Mouse (Mus musculus) megakaryocyte progenitor cell, adult 5-6 weeks (primary cell): ENCODE results near the gene Tmprss4. TPM values are rescaled to one million over a fixed set of nuclear protein-coding genes. Genes with fewer than 3 reads are reported as not detected.
A peak's percentile ranks its signal among the peaks of the same experiment; 100 is the strongest.

Source experiments
- ATAC-seq: replicated peaks from 2 replicates; pipeline ENCODE4 v1.8.0; 2016; ENCODE audit warnings: mild to moderate bottlenecking, moderate TSS enrichment, inconsistent platforms; ENCODE audit not compliant: poor library complexity
- total RNA-seq, 2 experiments: library from RNA; stranded (forward) in 1 of 2; stranded (reverse) in 1 of 2; fragments of 157-497, 149-512 nt in 1 of 2; fragments of 200-1000 nt in 1 of 2; gene quantifications; 2 replicates each; pipeline versions ENCODE4 v1.2.3 to v1.2.4; 2015 to 2017

The Tmprss4 gene
- total RNA-seq, 2 experiments from 2014 or later, result 0.05 TPM; not detected in 1

DNA sequence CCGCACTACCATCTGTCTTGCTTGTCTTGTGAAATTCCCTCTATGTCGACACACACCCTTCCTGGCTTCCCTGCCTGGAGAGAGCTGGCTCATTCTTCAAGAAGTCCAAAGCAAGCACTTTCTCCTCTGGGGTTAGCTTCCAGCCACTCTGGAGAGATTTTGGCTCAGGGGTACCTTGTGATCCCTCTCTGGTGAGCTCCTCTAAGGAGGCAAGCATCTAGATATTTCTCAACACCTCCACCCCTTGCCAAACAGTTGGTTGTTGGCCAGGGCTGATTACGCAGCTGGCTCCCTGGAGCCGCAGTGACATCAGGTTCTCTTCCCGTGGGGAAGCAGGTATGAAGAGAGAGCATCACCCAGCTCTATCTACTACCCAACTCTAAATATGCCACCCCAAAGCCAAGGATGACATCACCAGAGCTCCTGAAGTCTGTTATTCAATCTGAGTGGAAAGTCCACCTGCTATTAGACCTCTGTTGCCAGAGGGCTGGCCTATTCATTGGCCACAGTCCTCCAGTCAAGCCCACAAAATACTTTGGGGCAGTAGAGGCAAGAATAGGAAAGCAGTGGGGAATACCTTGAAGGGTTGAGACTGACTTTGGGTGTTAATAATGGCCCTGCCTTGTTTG lies 2.5 kb downstream of the Tmprss4 start:
- ATAC-seq, result peak; percentile 67

DNA sequence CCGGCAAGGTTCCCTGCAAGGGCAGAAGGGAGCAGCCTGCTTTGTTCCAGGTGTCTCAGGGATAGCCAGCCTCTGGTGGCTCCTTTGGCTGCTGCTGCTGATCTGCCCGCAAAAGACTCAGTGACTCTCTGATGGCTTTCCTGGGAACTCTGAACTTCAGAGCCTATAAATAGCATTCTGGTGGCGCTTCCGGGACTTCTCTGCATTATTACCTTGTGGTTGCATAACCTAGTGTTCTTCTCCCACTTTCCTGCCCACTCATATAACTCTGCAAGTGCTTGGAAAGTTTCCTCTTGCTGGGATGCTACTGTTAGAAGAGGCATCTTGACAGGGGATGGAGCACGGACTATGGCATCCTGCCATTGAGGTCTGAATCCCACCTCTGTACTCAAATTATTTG lies 6.3 kb downstream of the Tmprss4 start:
- ATAC-seq, result no peak

DNA sequence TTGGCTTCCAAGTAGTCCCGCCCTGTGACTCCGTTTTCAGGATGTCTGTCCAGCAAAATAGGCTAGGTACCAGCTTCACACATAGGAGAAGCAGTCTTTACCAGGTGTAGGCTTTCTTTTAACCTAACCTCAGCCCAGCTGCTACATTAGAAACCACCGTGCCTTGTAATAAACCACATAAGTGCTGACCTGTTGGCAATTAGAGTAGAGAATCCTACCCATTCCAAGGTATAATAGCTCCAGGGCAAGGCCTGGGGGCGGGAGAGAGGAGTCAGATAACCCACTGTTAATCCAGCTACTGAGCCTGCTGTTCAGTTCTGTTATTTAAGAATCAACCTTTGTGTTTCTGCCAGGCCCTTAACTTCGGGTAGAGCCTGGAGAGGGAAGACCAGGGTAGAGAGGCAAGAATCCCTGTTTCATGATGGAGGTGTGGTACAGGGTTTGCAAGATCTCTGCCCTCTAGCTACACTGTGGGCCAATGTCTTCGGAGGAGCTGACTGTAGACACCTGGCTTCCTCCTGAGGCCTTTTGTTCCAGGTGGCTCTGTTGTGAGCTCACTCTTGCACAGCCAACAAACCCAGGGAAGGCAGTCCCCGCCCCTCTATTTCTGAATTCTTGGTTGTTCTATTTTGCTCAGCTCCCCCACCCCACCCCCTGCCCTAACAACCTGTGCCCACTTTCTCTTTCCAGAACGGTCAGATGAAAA lies 7.6 kb downstream of the Tmprss4 start:
- no peak for ATAC-seq

DNA sequence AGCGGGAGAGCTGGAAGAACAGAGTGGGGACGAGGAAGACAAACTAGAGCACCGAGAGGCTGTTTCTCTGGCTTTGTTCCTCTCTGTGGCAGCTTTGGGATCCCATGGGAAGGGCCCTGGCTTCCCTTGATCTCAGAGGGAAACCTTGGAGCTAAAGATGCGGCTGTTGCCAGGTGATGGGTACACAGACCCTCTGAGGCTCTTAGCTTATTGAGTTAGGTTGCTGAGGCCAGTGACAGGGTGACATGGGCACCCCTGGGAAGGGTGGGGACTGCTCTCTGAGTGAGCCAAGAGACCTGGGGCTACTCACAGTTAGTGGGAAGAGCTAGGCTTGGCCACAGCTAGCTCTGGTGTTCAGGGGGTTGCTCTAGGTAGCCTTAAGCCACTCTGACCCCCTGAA lies 8.4 kb downstream of the Tmprss4 start:
- no peak for ATAC-seq

DNA sequence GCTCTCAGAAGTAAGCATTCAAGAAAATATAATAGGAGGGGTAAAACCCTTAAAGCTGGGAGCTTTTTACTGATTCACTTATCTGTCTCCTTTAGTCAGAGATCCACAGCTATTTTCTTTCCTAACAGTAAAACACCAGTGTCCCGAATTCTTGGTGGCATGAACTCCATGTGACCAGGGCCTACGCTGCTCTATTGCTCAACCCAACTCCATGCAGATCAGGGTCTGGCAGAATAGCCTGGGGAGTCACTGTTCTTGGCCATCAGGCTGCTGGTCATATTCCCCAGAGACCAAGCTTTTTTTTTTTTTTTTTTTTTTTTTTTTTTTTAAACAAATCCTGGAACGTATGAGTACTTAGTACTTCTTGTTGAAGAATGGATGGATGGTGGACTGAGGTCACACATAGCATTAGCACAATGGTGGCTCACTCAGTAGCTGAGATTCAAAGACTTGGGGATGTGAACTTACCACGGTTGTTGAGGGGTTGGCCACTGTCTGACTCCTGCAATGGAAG lies 14.2 kb downstream of the Tmprss4 start:
- no peak for ATAC-seq

DNA sequence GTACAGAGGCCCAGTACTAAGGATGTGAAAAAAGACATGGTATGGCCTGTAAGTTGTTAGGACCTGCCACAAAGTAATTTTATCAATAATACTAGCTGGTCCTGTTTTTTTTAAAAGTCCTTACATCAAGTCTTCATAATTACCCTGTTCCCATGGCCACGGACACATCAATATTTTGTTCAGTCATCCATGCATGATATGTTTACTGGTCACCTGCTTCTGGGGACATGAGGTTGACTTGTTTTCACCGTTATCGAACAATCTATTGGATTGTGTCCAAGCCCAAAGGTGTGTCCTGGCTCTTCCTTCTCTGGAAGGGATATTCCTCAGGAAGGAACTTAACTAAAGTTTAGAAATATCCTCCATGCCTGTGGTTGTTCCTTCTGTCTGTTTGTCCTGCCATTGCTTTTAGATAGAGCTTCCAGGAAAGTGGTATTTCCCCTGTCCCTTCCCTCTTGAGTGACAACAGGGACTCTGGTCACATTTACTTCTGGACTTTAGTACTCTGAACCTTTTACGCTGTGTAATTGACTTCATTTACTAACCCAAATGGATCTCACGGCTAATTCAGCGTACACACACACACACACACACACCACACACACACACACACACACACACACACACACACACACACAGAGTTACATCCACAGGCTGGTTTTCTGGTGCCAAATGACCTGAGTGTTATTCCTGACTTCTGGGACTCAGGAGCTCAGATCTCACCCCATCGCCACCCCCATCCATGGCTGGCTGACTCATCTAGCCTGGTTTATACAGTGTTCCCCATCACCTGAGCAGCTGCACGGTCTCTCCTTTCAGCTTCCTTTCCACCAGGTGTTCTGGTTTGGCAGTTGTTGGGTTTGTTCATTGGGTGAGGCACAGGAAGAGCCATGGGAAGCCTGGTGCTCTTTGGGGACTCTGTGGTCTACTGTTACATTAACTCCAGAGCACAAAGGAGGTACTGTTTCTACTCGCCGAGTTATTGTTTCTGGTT lies 15.0 kb downstream of the Tmprss4 start:
- no peak for ATAC-seq

DNA sequence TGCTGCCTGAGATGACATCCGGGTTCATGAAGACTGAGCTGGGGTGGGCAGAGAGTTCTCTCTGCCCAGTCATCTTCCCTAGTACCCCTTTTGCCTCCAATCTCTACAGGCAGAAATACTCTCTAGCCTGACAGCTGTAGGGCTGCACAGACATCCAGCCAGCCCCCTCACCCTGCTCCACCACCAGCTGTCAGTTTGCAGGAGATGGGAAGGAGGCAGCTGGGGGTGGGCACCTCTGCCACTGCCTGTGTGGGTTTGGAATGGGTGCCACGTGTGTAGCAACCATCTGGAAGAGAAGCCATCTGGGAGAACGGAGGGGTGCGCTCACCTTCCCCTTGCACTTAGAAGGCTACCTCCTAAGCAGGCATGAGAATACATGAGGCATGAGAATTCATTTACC lies 18.6 kb downstream of the Tmprss4 start:
- ATAC-seq, result no peak

DNA sequence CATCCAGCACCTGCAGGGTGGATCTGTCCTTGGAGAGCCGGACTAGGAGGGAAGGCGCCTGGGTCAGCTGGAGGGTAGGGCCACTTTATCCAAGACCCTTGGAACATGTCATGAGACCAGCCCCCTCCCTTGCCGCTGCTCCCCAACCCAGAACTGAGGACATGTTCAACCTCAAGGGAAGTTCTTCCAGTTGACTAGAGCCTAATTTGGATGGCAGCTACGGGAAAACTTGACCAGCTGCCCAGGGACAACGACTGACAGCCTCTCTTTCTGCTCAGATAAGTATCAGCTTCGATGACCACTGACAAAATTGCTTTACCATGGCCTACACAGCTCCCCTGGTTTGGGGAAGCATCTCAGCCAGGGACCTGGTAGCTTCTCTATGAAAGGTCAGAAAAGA lies 20.6 kb downstream of the Tmprss4 start:
- ATAC-seq, result no peak

DNA sequence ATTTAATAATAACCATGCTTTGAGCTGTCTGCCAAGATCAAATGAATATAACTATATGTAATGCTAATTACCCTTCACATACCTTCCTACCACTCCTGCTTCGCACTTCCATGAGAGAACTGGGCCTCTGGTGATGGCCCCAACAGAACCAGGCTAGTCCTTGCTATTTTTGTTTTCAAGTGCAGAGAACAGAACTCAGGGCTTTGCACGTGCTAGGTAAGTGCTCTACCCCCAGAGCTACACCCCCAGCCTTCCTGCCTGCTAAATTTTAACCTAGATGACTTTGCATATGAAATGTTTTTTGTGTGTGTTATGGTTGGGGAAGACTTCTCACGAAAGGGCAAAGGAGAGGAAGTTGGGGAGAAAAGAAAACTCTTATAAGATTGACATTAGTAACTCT lies 21.4 kb downstream of the Tmprss4 start:
- ATAC-seq, result no peak

DNA sequence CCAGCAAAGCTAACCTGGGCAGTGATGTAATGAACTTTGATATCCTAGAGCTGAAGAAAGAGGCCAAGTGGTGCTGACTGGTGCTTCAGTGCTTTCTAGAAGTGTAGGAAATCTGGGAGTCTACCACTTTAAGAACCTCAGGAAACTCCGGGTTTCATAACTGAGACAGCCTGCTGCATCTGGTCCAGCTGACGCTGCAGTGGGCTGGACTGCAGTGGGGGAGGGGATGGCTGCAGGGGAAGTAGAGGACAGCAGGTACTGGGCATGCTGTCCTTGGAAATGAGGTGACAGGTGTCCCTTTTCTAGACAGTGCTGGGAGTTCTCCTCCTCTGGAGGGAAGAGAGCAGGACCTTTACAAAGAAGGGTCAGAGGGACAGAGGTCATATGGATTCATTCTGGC lies 22.1 kb downstream of the Tmprss4 start, which contains the start of gene BC049352:
TSS of gene BC049352 (plus strand) at position 238 of the 400 bp plus-strand sequence.
- 0 out of 2 replicates have a peak, but pooled peaks have one; percentile 11 for ATAC-seq

DNA sequence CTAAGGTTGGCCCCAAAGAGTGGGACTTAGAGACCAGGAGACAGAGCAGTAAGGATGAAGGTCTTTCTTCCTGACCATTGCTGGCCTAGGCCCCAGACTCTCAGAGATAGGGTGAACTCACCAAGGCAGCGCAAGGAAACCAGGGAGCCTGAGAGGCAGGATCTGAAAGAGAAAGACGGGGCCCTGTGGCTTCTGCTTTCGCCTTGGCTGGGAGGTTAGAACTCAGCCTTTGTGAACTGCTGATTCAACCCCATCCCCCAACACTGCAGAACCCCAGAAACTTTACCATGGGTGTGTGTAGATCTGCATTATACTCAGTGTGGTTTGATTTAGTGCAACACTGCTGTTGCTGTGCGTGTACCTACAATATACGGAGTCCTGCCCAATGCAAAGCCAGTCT lies 24.6 kb downstream of the Tmprss4 start:
- 0 out of 2 replicates have a peak, but pooled peaks have one; percentile 20 for ATAC-seq

DNA sequence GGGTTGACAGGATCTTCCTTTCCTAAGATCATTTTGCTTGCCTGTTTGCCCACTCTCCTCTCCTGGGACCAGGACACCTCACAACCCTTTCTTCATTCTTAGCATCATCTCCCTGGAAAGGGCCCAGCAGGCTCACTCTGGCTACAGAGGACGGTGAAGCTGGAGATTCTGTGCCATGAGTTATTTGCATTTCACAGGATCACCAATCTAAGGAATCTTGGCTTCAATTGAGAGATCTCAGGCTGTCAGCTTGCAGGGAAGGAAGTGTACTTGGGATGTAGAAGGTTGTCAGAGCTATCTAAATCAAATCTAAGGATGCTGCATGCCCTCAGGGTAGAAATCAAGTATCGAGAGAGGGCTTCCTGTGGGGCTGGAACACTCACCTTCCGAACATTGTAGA lies 30.4 kb downstream of the Tmprss4 start:
- ATAC-seq, result no peak

DNA sequence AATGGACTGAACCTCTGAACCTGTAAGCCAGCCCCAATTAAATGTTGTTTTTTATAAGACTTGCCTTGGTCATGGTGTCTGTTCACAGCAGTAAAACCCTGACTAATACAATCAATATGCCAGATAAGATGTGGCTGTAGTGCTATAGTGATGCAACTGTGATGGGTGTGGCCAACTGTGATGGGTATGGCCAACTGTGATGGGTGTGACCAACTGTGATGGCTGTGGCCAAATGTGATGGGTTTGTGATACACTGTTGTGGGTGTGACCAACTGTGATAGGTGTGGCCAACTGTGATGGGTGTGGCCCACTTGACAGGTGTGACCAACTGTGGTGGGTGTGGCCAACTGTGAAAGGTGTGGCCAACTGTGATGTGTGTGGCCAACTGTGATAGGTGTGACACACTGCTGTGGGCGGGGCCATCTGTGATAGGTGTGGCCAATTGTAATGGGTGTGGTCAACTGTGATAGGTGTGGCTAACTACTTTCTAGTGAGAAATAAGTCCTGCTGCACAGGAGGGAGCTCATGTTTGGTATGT lies 32.8 kb downstream of the Tmprss4 start:
- ATAC-seq, result 0 out of 2 replicates have a peak, but pooled peaks have one; percentile 9

DNA sequence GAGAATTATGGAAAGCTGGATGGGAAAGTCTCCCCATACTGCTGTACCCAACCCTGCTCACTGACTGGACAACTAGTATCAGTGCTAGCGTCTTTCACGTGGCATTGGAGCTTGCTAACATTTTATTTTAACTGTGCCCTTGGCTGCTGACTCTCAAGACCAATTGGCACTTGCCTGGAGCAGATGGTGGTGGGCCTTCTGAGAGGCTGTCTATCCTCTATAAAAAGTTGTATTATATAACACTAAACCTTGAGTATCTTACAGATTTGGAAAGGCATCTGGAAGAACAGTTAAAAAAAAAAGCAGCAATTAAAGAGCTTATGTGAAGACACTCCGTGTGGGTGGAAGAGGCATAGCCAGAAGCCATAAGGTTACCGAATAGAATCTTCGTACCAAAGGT lies 33.7 kb downstream of the Tmprss4 start:
- no peak for ATAC-seq

DNA sequence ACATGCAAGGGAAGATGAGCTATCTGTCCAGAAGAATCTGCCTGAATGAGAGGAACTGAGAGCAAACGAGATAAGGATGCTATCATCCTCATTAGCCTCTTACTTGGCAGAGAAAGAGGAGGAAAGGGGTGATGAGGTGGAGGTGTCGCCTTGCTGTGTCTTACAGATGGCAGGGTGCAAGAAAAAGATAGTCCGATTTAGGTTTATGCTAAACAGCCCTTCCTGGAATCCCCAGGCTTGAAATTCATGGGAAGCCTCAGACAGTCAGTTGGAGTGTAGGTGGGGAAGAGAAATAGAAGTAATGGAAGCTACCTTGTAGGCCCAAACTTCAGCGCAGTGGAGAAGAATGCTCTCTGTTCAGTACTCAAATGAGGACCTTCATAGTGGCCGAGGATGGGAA lies 36.0 kb downstream of the Tmprss4 start:
- no peak for ATAC-seq

DNA sequence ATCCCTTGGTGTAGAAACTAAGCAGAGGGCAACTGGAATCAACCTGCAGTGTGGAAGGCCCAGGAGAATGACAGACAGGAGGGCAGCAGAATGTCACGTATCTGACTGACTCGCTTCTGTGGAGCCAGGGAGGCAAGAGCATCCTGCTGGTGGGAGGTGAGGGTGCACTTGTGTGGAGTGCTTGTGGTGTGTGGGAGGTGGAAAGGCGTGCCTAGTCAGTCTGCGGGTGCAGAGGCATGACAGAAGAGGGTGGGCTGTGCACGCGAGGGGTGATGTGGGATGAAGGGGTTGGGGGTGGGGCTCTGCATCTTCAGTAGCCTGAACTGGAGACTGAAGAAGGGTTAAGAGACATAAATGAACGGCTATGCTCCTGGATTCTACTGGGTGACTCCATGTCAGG lies 50.5 kb downstream of the Tmprss4 start:
- no peak for ATAC-seq

DNA sequence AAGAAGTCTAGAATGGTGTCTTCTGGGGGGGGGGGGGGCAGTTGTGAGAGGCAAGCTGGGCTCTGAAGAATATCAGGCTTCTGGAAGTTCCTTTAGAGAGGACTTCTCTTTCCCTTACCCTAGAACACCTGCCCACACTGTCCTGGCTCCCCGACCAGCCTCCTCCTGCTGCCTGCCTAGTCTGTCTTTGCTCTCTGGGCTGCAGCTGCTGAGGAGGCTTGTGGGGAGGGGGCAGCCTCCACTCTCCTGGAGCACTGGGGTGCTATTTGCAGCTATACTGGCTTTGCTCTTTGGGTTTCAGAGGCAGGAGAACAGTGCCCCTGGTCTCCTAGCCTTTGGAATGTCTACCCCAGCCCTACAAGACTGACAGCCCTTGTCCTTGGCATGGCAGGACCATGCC lies 53.0 kb downstream of the Tmprss4 start:
- ATAC-seq, result no peak

DNA sequence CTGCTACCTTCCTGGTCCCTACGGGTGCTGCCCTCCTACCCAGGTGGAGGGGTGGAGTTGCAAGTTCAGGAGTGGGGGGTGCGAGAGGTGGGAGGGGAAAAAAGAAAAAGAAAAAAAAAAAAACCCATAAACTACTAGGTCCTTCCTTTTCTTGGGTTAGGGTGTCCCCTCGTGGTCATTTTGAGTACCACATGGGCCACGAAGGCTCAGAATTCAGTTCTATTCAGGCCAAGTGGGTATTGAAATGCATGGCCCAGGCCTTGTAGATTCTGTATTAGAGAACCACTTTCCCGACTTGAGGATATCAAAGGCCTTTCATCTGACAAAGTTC lies 57.7 kb downstream of the Tmprss4 start:
- peak; percentile 65 for ATAC-seq

DNA sequence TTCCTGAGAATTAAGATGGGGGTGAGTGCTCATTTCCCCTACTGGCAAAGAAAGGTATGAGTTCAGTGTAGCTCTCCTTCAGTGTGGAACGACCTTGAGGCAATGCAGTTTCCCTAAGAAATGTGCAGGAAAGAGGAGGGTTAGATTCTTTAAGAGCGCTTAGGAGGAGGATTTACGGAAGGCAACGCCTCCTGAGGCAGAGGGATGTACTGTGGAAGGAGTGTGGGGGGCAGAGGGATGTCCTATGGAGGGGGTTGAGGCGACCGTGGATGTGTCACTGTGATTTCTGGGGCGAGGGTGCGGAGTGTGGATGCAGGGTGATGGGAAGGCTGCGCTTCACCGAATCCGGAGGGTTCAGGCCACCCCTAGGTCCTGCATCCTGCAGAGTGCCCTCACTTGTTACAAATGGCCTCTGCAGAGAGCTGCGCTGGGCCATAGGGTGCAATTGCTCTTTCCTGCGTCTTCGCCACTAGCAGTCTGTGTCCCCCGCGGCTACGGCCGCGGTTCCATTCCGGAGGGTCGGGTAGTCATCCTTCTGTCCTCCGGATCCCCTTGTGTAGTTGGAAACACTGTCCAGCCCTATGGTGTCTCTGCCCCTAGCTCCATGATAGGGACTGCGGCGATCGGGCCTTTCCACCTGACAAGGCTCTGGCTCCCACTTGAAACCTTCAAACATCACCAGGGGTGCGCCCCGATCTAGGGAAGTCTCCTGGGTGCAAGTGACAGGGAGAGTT lies 58.2 kb downstream of the Tmprss4 start:
- ATAC-seq, result no peak

DNA sequence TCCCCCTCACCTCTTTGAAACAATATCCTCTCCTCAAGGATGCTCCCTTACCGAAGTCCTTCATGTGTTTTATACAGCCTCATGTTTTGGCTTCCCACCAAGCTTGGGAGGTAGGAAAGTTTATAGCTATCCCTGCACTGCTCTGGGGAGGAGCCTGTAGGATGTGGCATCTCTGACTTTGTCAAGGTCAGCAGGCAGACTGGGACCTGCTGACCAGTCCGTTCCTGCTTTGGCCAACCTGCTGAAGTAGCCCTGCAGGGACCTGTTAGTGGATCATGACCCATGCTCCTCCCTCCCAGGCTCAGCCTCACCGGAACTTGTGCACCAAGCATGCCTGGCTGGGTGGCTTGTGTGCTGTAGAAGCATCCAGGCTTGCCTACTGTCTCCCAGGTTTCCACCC lies 61.2 kb downstream of the Tmprss4 start:
- no peak for ATAC-seq
